Mouse (Mus musculus): Measurements from ENCODE around the gene Ino80d. TPM values are rescaled to one million over a fixed set of nuclear protein-coding genes. Genes with fewer than 3 reads are reported as not detected.
"Not testable (repeated sequence)": the region's sequence is repeated elsewhere in the genome, so short reads cannot be mapped to it uniquely, and the experiment has no call there.

Gene Ino80d
- 12.2 and 12.7 TPM in 2 replicates for polyA plus RNA-seq (2015; fragmentation: Nextera tagmentation; extraction: Ambion mirVana)

DNA sequence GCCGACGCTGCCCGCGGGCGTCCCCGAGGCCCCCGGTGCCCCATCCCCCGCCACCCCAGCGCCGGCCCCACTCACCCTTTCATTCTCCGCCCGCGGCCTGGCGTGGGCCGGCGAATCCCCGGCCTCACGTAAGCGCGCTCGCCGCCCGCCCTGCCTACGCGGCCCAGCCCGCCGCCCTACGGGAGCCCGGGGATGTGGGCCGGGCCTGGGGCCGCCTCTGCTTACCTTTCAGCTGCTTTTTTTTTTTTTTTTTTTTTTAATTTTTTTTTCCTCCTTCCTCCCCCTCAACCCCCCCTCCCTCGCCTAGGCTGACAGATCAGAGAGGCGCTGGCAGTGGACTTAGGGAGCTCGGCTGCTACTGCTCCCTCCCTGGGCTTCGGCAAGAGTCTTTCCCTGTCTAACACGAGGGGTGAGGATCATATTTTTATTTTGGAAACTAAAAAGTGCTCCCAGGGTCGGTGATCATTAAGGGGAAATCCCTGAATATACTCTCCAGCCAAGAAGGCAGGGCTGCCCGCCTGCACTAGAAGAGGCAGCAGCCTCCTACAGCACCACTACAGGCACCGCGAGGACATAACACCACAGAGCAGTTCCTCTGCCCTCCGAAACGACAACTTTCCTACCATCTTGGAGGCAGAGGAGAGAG lies at the start of gene Ino80d:
TSS of gene Ino80d (minus strand) at position 532 of the 646 bp plus-strand sequence.
- ATAC-seq (ENCODE audit: insufficient number of reproducible peaks, insufficient read depth, low FRiP score, low TSS enrichment, low read depth) = peak; percentile 79
- WGBS = under 1% methylated on average over 41 of the region's 42 CpGs
- Histone ChIP-seq H3K9ac (peak within 1 kb of the TSS; percentile 100), H3K27me3 (no peaks in the 10 kb centered on the region), H3K4me2 (peak within 1 kb of the TSS; percentile 88), H3K4me3 (peak within 1 kb of the TSS; percentile 91), H3K4me1 (peaks cover 31% of the 10 kb centered on the region), H3K27ac (peak within 1 kb of the TSS; percentile 100), H3K36me3 (peaks cover 6% of the 10 kb centered on the region), H3K9me3 (no peaks in the 10 kb centered on the region)

GRCm38 (mm10) chr1:63140231-63140630 lies 25.8 kb upstream of the Ino80d start:
- 98% methylated on average over 13 of the region's 13 CpGs for WGBS
- Histone ChIP-seq H3K9ac (no peak overlapping the region), H3K9me3 (no peaks in the 10 kb centered on the region), H3K27ac (no peak overlapping the region), H3K27me3 (no peaks in the 10 kb centered on the region), H3K36me3 (peaks cover 51% of the 10 kb centered on the region), H3K4me3 (no peak overlapping the region), H3K4me1 (no peaks in the 10 kb centered on the region), H3K4me2 (no peak overlapping the region)
- no peak for ATAC-seq (ENCODE audit: insufficient number of reproducible peaks, insufficient read depth, low FRiP score, low TSS enrichment, low read depth)

DNA sequence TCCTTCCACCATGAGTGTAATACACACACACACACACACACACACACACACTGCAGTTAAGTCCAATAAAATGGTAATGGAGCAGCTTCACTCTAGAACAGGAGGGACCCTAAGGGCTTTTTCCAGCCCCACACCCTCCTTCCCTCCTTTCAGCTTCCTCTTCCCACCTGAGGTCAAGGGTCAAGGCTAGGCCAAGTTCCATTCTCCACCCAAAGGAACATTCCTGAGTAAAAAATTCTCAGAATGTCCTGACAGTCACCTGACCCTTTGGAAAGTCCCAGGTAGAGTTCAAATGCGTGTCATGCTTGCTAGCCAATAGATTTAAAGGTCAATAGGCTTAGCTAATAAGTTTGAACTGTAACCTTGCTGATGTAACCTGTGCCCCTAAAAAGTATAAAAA lies 24.1 kb upstream of the Ino80d start:
- WGBS = 81% methylated on average over 1 of the region's 1 CpGs
- peaks cover 34% of the 10 kb centered on the region for H3K36me3 ChIP-seq

DNA sequence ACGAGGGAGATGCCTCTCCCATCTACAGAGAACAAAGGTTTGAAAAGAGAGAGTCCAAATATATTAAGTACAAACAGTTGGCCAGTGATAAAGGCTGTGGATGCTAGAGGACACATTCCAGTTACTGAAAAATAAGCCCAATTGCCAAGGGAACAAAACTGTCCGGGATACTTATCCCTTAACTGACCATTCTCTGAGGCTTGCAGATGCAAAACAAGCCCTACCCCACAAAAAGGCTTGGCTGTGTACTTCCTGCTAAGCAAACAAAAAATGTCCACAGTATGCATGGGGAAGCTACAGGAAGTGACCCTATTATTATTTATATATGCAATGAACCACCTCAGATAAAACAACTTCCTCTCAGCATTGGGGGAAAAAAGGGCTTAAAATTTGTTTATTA lies 23.5 kb upstream of the Ino80d start:
- no peak overlapping the region for H3K9ac ChIP-seq
- no peaks in the 10 kb centered on the region for H3K9me3 ChIP-seq
- no peak overlapping the region for H3K4me3 ChIP-seq
- no peaks in the 10 kb centered on the region for H3K4me1 ChIP-seq
- H3K4me2 ChIP-seq = no peak overlapping the region
- no peak overlapping the region for H3K27ac ChIP-seq
- no peaks in the 10 kb centered on the region for H3K27me3 ChIP-seq
- peaks cover 30% of the 10 kb centered on the region for H3K36me3 ChIP-seq
- ATAC-seq (ENCODE audit: insufficient number of reproducible peaks, insufficient read depth, low FRiP score, low TSS enrichment, low read depth) = no peak
- 79% methylated on average over 2 of the region's 2 CpGs for WGBS

More for the DNA sequence above, 24.1 kb upstream of the Ino80d start:
- not testable (repeated sequence) for ATAC-seq (ENCODE audit: insufficient number of reproducible peaks, insufficient read depth, low FRiP score, low TSS enrichment, low read depth); H3K9me3 ChIP-seq; H3K27ac ChIP-seq; H3K9ac ChIP-seq; H3K4me2 ChIP-seq; H3K4me1 ChIP-seq; H3K4me3 ChIP-seq; H3K27me3 ChIP-seq

DNA sequence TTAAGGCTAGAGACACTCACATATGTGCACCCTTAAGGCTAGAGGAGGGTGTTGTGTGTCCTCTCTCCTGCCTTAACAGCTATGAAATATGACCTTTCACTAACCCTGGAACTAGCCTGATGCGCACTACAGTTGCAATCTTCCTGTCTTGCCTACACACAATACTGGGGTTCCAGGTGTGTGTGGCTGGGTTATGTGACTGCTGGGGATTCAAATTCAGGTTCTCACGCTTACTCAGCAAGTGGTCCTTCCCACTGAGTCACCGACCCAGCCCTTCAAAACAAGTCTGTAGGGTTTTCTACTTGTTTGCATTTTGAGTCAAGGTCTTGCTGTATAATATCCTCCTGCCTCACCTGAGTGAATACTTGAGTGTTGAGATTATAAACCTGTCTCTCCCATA lies 20.1 kb upstream of the Ino80d start:
- H3K9ac ChIP-seq = no peak overlapping the region
- no peak overlapping the region for H3K27ac ChIP-seq
- peaks cover 11% of the 10 kb centered on the region for H3K36me3 ChIP-seq
- peaks cover 6% of the 10 kb centered on the region for H3K4me1 ChIP-seq
- no peak for ATAC-seq (ENCODE audit: insufficient number of reproducible peaks, insufficient read depth, low FRiP score, low TSS enrichment, low read depth)
- H3K9me3 ChIP-seq = no peaks in the 10 kb centered on the region
- H3K4me2 ChIP-seq = no peak overlapping the region
- 74% methylated on average over 3 of the region's 3 CpGs for WGBS
- H3K27me3 ChIP-seq = no peaks in the 10 kb centered on the region
- H3K4me3 ChIP-seq = no peak overlapping the region

- ATAC-seq (ENCODE audit: insufficient number of reproducible peaks, insufficient read depth, low FRiP score, low TSS enrichment, low read depth) = no peak
These were observed 17.3 kb upstream of the Ino80d start for GRCm38 (mm10) chr1:63131766-63132165.

GRCm38 (mm10) chr1:63130883-63131282 lies 16.4 kb upstream of the Ino80d start:
- H3K4me3 ChIP-seq = no peak overlapping the region
- no peak overlapping the region for H3K9ac ChIP-seq
- H3K4me2 ChIP-seq = no peak overlapping the region
- no peak overlapping the region for H3K27ac ChIP-seq
- 87% methylated on average over 2 of the region's 2 CpGs for WGBS
- H3K36me3 ChIP-seq = 0 out of 2 replicates have a peak, but pooled peaks cover 7% of the 10 kb centered on the region
- H3K9me3 ChIP-seq = no peaks in the 10 kb centered on the region
- peaks cover 6% of the 10 kb centered on the region for H3K4me1 ChIP-seq
- no peak for ATAC-seq (ENCODE audit: insufficient number of reproducible peaks, insufficient read depth, low FRiP score, low TSS enrichment, low read depth)
- H3K27me3 ChIP-seq = no peaks in the 10 kb centered on the region

More at GRCm38 (mm10) chr1:63131766-63132165, 17.3 kb upstream of the Ino80d start:
- Histone ChIP-seq H3K36me3 (0 out of 2 replicates have a peak, but pooled peaks cover 3% of the 10 kb centered on the region), H3K9me3 (no peaks in the 10 kb centered on the region), H3K27ac (no peak overlapping the region), H3K4me2 (no peak overlapping the region), H3K27me3 (no peaks in the 10 kb centered on the region), H3K4me3 (no peak overlapping the region), H3K9ac (no peak overlapping the region), H3K4me1 (peaks cover 6% of the 10 kb centered on the region)
- 92% methylated on average over 11 of the region's 11 CpGs for WGBS

GRCm38 (mm10) chr1:63129857-63130690 lies 15.6 kb upstream of the Ino80d start:
- Histone ChIP-seq H3K27me3 (no peaks in the 10 kb centered on the region), H3K9ac (peak overlapping the region; percentile 61), H3K4me3 (peak overlapping the region; percentile 30), H3K4me2 (peak overlapping the region; percentile 57), H3K4me1 (peaks cover 6% of the 10 kb centered on the region), H3K9me3 (no peaks in the 10 kb centered on the region), H3K27ac (peak overlapping the region; percentile 48; the same call in 1 of the 2 replicates), H3K36me3 (peaks cover 14% of the 10 kb centered on the region)
- ATAC-seq (ENCODE audit: insufficient number of reproducible peaks, insufficient read depth, low FRiP score, low TSS enrichment, low read depth) = no peak
- 16% methylated on average over 18 of the region's 18 CpGs for WGBS

GRCm38 (mm10) chr1:63129273-63129672 lies 14.8 kb upstream of the Ino80d start:
- Histone ChIP-seq H3K4me3 (0 out of 2 replicates have a peak overlapping the region, but pooled peaks have one; percentile 30), H3K9ac (no peak overlapping the region), H3K4me1 (peaks cover 6% of the 10 kb centered on the region), H3K9me3 (no peaks in the 10 kb centered on the region), H3K4me2 (peak overlapping the region; percentile 57), H3K27ac (no peak overlapping the region), H3K27me3 (no peaks in the 10 kb centered on the region), H3K36me3 (peaks cover 15% of the 10 kb centered on the region)
- ATAC-seq (ENCODE audit: insufficient number of reproducible peaks, insufficient read depth, low FRiP score, low TSS enrichment, low read depth) = no peak
- WGBS = 62% methylated on average over 3 of the region's 3 CpGs

- Histone ChIP-seq H3K36me3 (peaks cover 42% of the 10 kb centered on the region), H3K9ac (no peak overlapping the region), H3K4me1 (peaks cover 6% of the 10 kb centered on the region), H3K4me3 (no peak overlapping the region), H3K9me3 (no peaks in the 10 kb centered on the region), H3K4me2 (no peak overlapping the region), H3K27ac (no peak overlapping the region), H3K27me3 (no peaks in the 10 kb centered on the region)
- 94% methylated on average over 3 of the region's 3 CpGs for WGBS
- no peak for ATAC-seq (ENCODE audit: insufficient number of reproducible peaks, insufficient read depth, low FRiP score, low TSS enrichment, low read depth)
These were observed 11.7 kb upstream of the Ino80d start for GRCm38 (mm10) chr1:63126206-63126605.

DNA sequence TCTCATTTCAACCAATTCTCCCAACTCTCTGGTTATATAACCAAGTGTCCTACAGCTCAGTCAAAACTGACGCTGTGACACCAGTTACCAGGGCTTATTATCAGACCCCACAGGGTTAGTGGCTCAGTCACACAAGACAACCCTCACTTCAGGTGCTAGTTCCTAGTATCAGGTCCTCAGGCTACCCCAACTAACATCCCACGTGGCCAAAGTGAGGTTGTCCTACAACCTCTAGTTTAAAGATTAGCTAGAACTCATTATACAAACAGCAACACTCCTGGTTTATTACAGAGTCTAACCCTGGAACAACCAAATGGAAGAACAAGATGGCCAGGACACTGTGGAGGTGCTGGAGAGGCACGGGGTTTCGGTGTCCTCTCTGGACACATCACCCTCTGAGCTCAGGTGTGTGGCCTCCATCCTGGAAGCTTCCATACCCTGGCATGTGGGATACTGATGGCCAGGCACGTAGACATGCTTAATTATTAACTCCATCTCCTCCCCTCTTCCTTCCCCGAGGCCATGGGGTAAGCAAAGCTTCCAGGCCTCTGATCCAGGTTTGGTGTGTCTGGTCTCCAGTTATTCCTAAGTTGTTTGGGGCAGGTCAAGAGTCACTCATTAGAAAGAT lies 9.5 kb upstream of the Ino80d start:
- Histone ChIP-seq H3K27ac (no peak overlapping the region), H3K27me3 (no peaks in the 10 kb centered on the region), H3K4me3 (no peak overlapping the region), H3K9ac (no peak overlapping the region), H3K36me3 (peaks cover 61% of the 10 kb centered on the region), H3K9me3 (no peaks in the 10 kb centered on the region), H3K4me2 (no peak overlapping the region), H3K4me1 (no peaks in the 10 kb centered on the region)
- WGBS = 77% methylated on average over 6 of the region's 6 CpGs
- no peak for ATAC-seq (ENCODE audit: insufficient number of reproducible peaks, insufficient read depth, low FRiP score, low TSS enrichment, low read depth)

Measured in embryonic facial prominence, embryonic 13.5 days (tissue).